Mouse (Mus musculus) kidney, postnatal 0 days (tissue): ENCODE data around the gene Borcs7. TPM values are rescaled to one million over a fixed set of nuclear protein-coding genes. Genes with fewer than 3 reads are reported as not detected.

ENCODE experiments used
- ATAC-seq: fragments of 200-750 bp; cut with Nextera tagmentation; replicated peaks from 2 replicates; pipeline ENCODE4 v1.8.0; 2017; ENCODE audit warnings: low read depth, moderate number of reproducible peaks, moderate TSS enrichment, moderate library complexity; ENCODE audit not compliant: low FRiP score
- DNase-seq: peaks from one replicate; pipeline ENCODE4 v3.0.0-alpha.2; 2016; ENCODE audit warnings: low spot score
- H3K27ac ChIP-seq: fragments of 300-500 bp; sonication (generic); 2 replicates; pipeline ENCODE4 v1.5.1; 2014; ENCODE audit warnings: mild to moderate bottlenecking
- H3K27me3 ChIP-seq: fragments of 300-500 bp; sonication (generic); 2 replicates; pipeline ENCODE4 v1.6.1; 2014; ENCODE audit warnings: low read length, mixed read lengths; ENCODE audit not compliant: insufficient read depth
- H3K36me3 ChIP-seq: fragments of 300-500 bp; sonication (generic); 2 replicates; pipeline ENCODE4 v1.6.1; 2014; ENCODE audit warnings: low read length, mixed read lengths; ENCODE audit not compliant: insufficient read depth
- H3K4me1 ChIP-seq: fragments of 300-500 bp; sonication (generic); replicated peaks from 2 replicates; pipeline ENCODE4 v1.6.1; 2014; ENCODE audit warnings: antibody characterized with exemption, low read length, mixed read lengths; ENCODE audit not compliant: insufficient read depth
- H3K4me2 ChIP-seq: fragments of 300-500 bp; sonication (generic); 2 replicates; pipeline ENCODE4 v1.6.1; 2014; ENCODE audit warnings: mild to moderate bottlenecking, low read length, moderate library complexity, mixed read lengths
- H3K4me3 ChIP-seq: fragments of 300-500 bp; sonication (generic); replicated peaks from 2 replicates; pipeline ENCODE4 v1.5.1; 2014; ENCODE audit warnings: low read depth, low read length
- H3K9ac ChIP-seq: fragments of 300-500 bp; sonication (generic); 2 replicates; pipeline ENCODE4 v1.6.1; 2014; ENCODE audit warnings: low read depth, low read length
- H3K9me3 ChIP-seq: fragments of 300-500 bp; sonication (generic); replicated peaks from 2 replicates; pipeline ENCODE4 v1.6.1; 2016; ENCODE audit warnings: low read length, inconsistent platforms, mixed read lengths
- CTCF ChIP-seq: IDR thresholded peaks from 2 replicates; pipeline ENCODE4 v1.5.1; 2016; ENCODE audit warnings: antibody characterized with exemption, low read depth, mild to moderate bottlenecking, moderate library complexity
- WGBS: fragments of 180-500 bp; shearing (Covaris S2); extraction: QIAGEN DNeasy Blood & Tissue Kit; methylation state at CpG from one replicate; pipeline ENCODE4 v1.1.7; 2014; 5-methylcytosine and 5-hydroxymethylcytosine counted together
- polyA plus RNA-seq: library from polyadenylated mRNA; unstranded; fragments of >200 nt; fragmentation: Nextera tagmentation; extraction: Ambion mirVana; gene quantifications from 2 replicates; pipeline ENCODE4 v1.2.1, GENCODE M21; 2015

Gene Borcs7
- polyA plus RNA-seq, 1 experiment from 2014 or later, result 21.3 TPM

DNA sequence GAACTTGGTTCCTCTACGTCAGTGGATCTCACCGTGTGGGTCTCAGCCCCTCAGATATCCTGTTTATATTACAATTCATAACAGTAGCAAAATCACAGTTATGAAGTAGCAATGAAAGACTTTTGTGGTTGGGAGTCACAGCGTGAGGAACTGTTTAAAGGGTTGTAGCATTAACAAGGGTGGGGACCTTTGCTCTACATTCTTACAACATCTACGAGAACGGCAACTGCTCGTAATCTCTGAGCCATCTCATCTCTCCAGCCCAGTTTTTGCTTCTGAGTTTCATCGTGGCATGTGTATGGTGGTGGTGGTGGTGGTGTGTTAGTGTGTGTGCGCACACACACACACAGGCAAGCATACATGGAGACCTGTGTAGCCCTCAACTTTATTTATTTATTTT, 24.5 kb downstream of the Borcs7 start:
- no peaks in the 10 kb centered on the region for H3K27me3 ChIP-seq
- H3K36me3 ChIP-seq, result peaks cover 12% of the 10 kb centered on the region; the same call in 1 of the 2 replicates
- no peaks in the 10 kb centered on the region for H3K4me1 ChIP-seq
- H3K9me3 ChIP-seq, result no peaks in the 10 kb centered on the region
- no peak overlapping the region for H3K4me2 ChIP-seq
- DNase-seq, result no peak
- no peak for ATAC-seq
- no peak for TF ChIP-seq CTCF
- no peak overlapping the region for H3K9ac ChIP-seq
- WGBS, result 91% methylated on average over 8 of the region's 8 CpGs
- H3K4me3 ChIP-seq, result no peak overlapping the region
- H3K27ac ChIP-seq, result no peak overlapping the region

DNA sequence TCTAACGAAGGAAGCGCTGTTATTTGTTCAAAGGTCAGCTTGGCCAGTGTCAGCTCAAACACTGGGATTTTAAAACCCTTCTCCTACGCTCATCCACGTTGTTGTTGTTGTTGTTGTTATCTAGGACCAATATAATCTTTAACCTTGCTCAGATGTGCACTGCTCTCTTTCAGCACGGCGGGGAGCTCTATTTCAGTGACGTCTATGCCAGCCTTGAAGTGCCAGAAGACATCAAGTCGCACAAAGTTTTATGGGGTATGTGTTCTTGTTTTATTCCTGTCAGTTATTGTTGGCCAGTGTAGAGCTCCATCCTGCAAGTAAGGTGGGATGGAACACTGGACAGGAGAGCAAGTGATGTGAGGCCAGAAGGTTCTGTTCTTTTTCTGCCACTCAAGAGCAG, 25.3 kb downstream of the Borcs7 start:
- Histone ChIP-seq H3K27ac (no peak overlapping the region), H3K4me3 (no peak overlapping the region), H3K27me3 (no peaks in the 10 kb centered on the region), H3K4me2 (no peak overlapping the region), H3K9me3 (no peaks in the 10 kb centered on the region), H3K36me3 (peaks cover 11% of the 10 kb centered on the region; the same call in 1 of the 2 replicates), H3K9ac (no peak overlapping the region), H3K4me1 (no peaks in the 10 kb centered on the region)
- 70% methylated on average over 8 of the region's 8 CpGs for WGBS
- TF ChIP-seq CTCF, result no peak
- DNase-seq, result no peak
- ATAC-seq, result no peak

DNA sequence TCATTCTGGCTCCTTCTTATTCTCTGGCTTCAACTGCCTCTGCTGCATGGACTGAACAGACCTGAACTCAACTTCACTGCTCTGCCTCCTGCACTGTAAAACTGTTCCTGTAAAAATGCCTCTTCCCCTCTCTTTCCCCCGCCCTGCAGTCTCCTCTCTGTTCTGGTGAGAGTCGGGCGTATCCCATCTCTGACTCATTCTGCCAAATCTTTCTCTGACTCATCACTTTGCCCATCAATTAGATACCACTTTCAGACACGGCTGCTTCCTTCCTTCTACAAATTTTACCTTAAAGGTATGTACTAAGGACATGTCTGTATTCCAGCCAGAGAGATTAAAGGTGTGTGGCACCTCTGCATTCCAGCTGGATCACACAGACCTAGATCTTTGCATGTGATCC, 28.4 kb downstream of the Borcs7 start:
- Histone ChIP-seq H3K4me3 (no peak overlapping the region), H3K4me2 (no peak overlapping the region), H3K9ac (no peak overlapping the region), H3K9me3 (no peaks in the 10 kb centered on the region), H3K27me3 (no peaks in the 10 kb centered on the region), H3K27ac (no peak overlapping the region), H3K4me1 (no peaks in the 10 kb centered on the region), H3K36me3 (peaks cover 21% of the 10 kb centered on the region; the same call in 1 of the 2 replicates)
- DNase-seq (no peak), ATAC-seq (no peak)
- WGBS, result 85% methylated on average over 4 of the region's 4 CpGs
- no peak for TF ChIP-seq CTCF

DNA sequence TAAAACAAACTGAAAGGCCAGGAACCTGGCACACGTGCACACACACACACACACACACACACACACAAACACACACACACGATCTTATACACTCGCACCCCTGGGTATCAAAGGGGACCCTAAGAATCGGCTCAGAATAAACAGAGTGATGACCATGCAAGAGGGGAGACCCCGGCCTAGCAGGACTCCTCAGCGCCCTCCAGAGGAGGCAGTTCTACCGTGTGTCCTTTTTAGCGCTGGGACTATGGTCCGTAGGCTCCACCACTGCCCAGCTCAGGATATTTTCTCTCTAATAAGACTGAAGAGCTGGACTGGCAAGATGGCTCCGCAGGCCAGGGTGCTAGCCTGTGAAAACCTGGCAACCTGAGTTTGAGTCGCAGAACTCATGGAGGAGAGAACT, 34.7 kb downstream of the Borcs7 start:
- WGBS, result 66% methylated on average over 11 of the region's 11 CpGs
- Histone ChIP-seq H3K36me3 (peaks cover 15% of the 10 kb centered on the region; the same call in 1 of the 2 replicates), H3K9ac (no peak overlapping the region), H3K27ac (no peak overlapping the region), H3K9me3 (no peaks in the 10 kb centered on the region), H3K4me2 (no peak overlapping the region), H3K27me3 (no peaks in the 10 kb centered on the region), H3K4me1 (no peaks in the 10 kb centered on the region), H3K4me3 (no peak overlapping the region)
- no peak for TF ChIP-seq CTCF
- ATAC-seq (no peak), DNase-seq (no peak)

DNA sequence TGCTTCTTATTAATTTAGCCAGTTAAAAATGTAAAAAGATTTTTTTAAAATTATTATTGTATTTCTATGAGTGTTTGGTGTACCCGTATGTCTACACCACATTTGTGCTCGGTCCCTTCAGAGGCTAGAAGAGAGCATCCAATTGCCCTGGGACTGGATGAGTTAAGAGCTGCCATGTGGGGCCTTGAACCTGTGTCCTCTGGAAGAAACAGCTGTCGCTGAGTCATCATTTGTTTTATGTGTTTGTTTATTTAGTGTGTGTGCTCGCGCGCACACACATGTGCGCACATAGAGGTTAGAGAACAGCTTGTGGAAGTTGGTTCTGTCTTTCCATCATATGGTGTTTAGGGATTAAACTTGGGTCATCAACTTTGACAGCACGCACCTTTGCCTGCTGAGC, 36.4 kb downstream of the Borcs7 start:
- H3K4me3 ChIP-seq, result no peak overlapping the region
- TF ChIP-seq CTCF, result no peak
- ATAC-seq (no peak), DNase-seq (no peak)
- H3K4me1 ChIP-seq, result no peaks in the 10 kb centered on the region
- H3K9ac ChIP-seq, result no peak overlapping the region
- 96% methylated on average over 8 of the region's 8 CpGs for WGBS
- H3K9me3 ChIP-seq, result no peaks in the 10 kb centered on the region
- H3K27ac ChIP-seq, result no peak overlapping the region
- H3K27me3 ChIP-seq, result no peaks in the 10 kb centered on the region
- H3K4me2 ChIP-seq, result no peak overlapping the region
- H3K36me3 ChIP-seq, result peaks cover 7% of the 10 kb centered on the region; the same call in 1 of the 2 replicates

DNA sequence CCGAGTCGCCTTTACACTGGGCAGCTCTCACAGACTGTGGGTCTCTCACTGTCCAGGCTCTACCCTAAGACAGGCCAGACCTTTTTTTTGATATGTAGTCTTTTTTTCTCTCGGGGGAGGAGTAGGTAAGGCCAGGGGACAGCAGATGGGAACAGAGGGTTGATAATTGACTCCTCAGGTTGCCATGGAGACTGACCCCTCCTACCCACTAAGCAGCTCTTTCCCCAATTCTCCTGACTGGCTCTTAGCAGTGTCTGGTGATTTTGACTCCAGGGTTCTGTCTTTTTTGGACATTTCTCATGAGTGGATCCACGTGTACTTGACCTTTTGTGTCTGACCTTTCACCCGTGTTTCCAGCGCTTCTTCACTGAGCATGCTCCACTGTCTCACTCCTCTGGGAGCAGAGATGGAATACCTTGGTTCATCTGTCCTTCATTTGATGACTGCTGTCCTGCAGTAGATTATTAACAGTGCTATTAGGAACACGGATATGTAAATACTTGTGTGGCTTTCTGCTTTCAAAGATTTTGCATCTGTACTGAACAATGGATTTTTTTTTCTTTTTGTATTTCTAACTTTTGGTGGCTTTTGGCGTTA, 37.5 kb downstream of the Borcs7 start:
- no peak overlapping the region for H3K4me3 ChIP-seq
- no peak overlapping the region for H3K4me2 ChIP-seq
- H3K9me3 ChIP-seq, result no peaks in the 10 kb centered on the region
- no peak overlapping the region for H3K27ac ChIP-seq
- ATAC-seq (no peak; the same call in 1 of the 2 replicates), DNase-seq (peak; percentile 39)
- H3K9ac ChIP-seq, result no peak overlapping the region
- H3K4me1 ChIP-seq, result no peaks in the 10 kb centered on the region
- no peak for TF ChIP-seq CTCF
- H3K27me3 ChIP-seq, result no peaks in the 10 kb centered on the region
- 0 out of 2 replicates have a peak, but pooled peaks cover 2% of the 10 kb centered on the region for H3K36me3 ChIP-seq
- WGBS, result 53% methylated on average over 8 of the region's 8 CpGs

DNA sequence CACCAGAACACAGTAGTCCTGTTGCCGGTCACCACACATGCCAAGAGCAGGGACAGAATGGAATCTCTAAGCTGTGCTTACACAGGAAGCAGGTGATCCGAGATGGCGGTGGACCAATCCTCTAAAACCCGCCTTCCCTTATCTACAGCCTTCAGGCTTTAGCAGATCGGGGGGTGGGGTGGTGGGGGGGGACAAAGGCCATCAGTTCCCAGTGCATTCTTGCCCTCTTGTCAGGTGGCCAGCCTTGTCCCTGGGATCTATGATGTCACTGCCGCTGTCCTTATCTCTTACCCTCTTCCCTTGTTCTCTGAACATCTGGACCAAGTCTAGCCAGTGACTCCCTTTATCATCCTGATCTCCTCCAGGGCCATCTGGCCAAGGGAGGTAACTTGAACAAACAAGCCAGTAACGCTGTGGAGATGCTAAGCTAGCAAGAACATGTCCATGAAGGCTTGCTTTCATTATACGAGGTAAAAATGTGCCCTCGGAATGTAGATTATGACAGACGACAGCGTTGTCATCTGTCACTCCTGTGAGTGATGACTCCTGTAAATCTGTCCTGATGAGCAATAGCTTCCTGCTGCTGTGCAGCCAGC, 38.3 kb downstream of the Borcs7 start:
- ATAC-seq (no peak), DNase-seq (no peak)
- H3K4me1 ChIP-seq, result no peaks in the 10 kb centered on the region
- 0 out of 2 replicates have a peak overlapping the region, but pooled peaks have one; percentile 14 for H3K9ac ChIP-seq
- no peak overlapping the region for H3K4me3 ChIP-seq
- H3K27ac ChIP-seq, result no peak overlapping the region
- H3K9me3 ChIP-seq, result no peaks in the 10 kb centered on the region
- no peak for TF ChIP-seq CTCF
- H3K4me2 ChIP-seq, result no peak overlapping the region
- no peaks in the 10 kb centered on the region for H3K27me3 ChIP-seq
- WGBS, result 52% methylated on average over 11 of the region's 11 CpGs
- no peaks in the 10 kb centered on the region for H3K36me3 ChIP-seq
